Mouse (Mus musculus) CH12.LX (cell line): ENCODE measurements at regions not wholly inside any gene's neighbourhood (a gene's known extent, or its start where the extent isn't known, plus 50 kb on each side); places are given as distances from the start of the nearest gene placed in this dataset.

Source experiments
- DNase-seq: peaks from one replicate; pipeline ENCODE4 v3.0.0-alpha.2; 2013; ENCODE audit errors: extremely low read depth
- H3K27ac ChIP-seq: 2 replicates; pipeline ENCODE4 v1.5.1; 2012; ENCODE audit warnings: low read depth, mild to moderate bottlenecking, control low read depth, moderate library complexity; ENCODE audit not compliant: insufficient read depth
- H3K27me3 ChIP-seq: replicated peaks from 2 replicates; pipeline ENCODE3; 2012; ENCODE audit warnings: inconsistent platforms
- H3K36me3 ChIP-seq, 2 experiments: replicated peaks in 1 of 2; 2 replicates each; pipeline versions ENCODE3 to v1.6.1; 2012; ENCODE audit warnings: inconsistent platforms in 1 of 2, low read length in 1 of 2, mild to moderate bottlenecking in 1 of 2, mixed read lengths in 1 of 2, moderate library complexity in 1 of 2; ENCODE audit not compliant: control insufficient read depth in 1 of 2, insufficient read depth in 1 of 2
- H3K4me1 ChIP-seq, 2 experiments: 2 replicates each; pipeline ENCODE4 v1.6.1; 2012; ENCODE audit warnings: inconsistent platforms in 1 of 2, moderate library complexity in 1 of 2; ENCODE audit not compliant: insufficient read depth in 2 of 2, control insufficient read depth in 1 of 2
- H3K4me2 ChIP-seq: 2 replicates; pipeline ENCODE4 v1.6.1; 2012; ENCODE audit warnings: low read depth, mild to moderate bottlenecking, control low read depth; ENCODE audit not compliant: poor library complexity, insufficient read depth, severe bottlenecking
- H3K4me3 ChIP-seq, 3 experiments: fragments of 150-350 bp in 1 of 3; sonication (generic) in 1 of 3; replicated peaks in 1 of 3; 2 replicates each; pipeline versions ENCODE3 to v1.5.1; 2011 to 2012; ENCODE audit warnings: low read depth in 2 of 3, low read length in 2 of 3, mild to moderate bottlenecking in 2 of 3, moderate library complexity in 2 of 3, control low read depth in 1 of 3, improper control_type of control experiment in 1 of 3, inconsistent platforms in 1 of 3, mixed read lengths in 1 of 3; ENCODE audit not compliant: poor library complexity in 1 of 3
- H3K79me2 ChIP-seq: replicated peaks from 2 replicates; pipeline ENCODE4 v1.6.1; 2012; ENCODE audit warnings: mild to moderate bottlenecking, moderate library complexity; ENCODE audit not compliant: control insufficient read depth, poor library complexity, insufficient read depth, severe bottlenecking; ENCODE audit errors: extremely low read depth
- H3K9ac ChIP-seq: 2 replicates; pipeline ENCODE4 v1.6.1; 2012; ENCODE audit warnings: low read depth, mild to moderate bottlenecking, control low read depth, moderate library complexity; ENCODE audit not compliant: insufficient read depth
- H3K9me3 ChIP-seq: replicated peaks from 2 replicates; pipeline ENCODE3; 2012; ENCODE audit warnings: low read length, inconsistent platforms, mixed read lengths
- CHD1 ChIP-seq: IDR thresholded peaks from 2 replicates; pipeline ENCODE4 v1.6.1; 2012; ENCODE audit warnings: low read depth, low read length, improper control_type of control experiment, inconsistent platforms
- CTCF ChIP-seq, 2 experiments: IDR thresholded peaks in 1 of 2; conservative IDR thresholded peaks in 1 of 2; 2 replicates each; pipeline ENCODE4 v1.5.1; 2011 to 2012; ENCODE audit warnings: low read depth in 2 of 2, low read length in 2 of 2, improper control_type of control experiment in 1 of 2, inconsistent platforms in 1 of 2, mild to moderate bottlenecking in 1 of 2, moderate library complexity in 1 of 2
- E2F4 ChIP-seq: IDR thresholded peaks from 2 replicates; pipeline ENCODE4 v1.6.1; 2011; ENCODE audit warnings: low read depth, low read length, improper control_type of control experiment; ENCODE audit not compliant: insufficient replicate concordance
- ELF1 ChIP-seq: IDR thresholded peaks from 2 replicates; pipeline ENCODE4 v1.6.1; 2014; ENCODE audit warnings: low read depth, mild to moderate bottlenecking, inconsistent platforms, low read length, improper control_type of control experiment
- IRF4 ChIP-seq: IDR thresholded peaks from 2 replicates; pipeline ENCODE4 v1.6.1; 2014; ENCODE audit warnings: low read depth, mild to moderate bottlenecking, inconsistent platforms, low read length, improper control_type of control experiment
- JUN ChIP-seq: IDR thresholded peaks from 2 replicates; pipeline ENCODE4 v1.6.1; 2011; ENCODE audit warnings: low read depth, mild to moderate bottlenecking, low read length, improper control_type of control experiment, moderate library complexity; ENCODE audit not compliant: insufficient read depth
- JUND ChIP-seq: conservative IDR thresholded peaks from 2 replicates; pipeline ENCODE4 v1.6.1; 2011; ENCODE audit warnings: low read depth, low read length, improper control_type of control experiment
- MAFK ChIP-seq: IDR thresholded peaks from 2 replicates; pipeline ENCODE4 v1.6.1; 2011; ENCODE audit warnings: low read length, improper control_type of control experiment; ENCODE audit not compliant: insufficient replicate concordance
- MAX ChIP-seq: IDR thresholded peaks from 2 replicates; pipeline ENCODE4 v1.6.1; 2011; ENCODE audit warnings: low read length, improper control_type of control experiment
- MAZ ChIP-seq: IDR thresholded peaks from 2 replicates; pipeline ENCODE4 v1.6.1; 2012; ENCODE audit warnings: low read depth, mild to moderate bottlenecking, inconsistent platforms, low read length, improper control_type of control experiment, moderate library complexity
- MEF2A ChIP-seq: IDR thresholded peaks from 2 replicates; pipeline ENCODE4 v1.6.1; 2014; ENCODE audit warnings: low read depth, mild to moderate bottlenecking, inconsistent platforms, low read length, improper control_type of control experiment, borderline replicate concordance
- NELFE ChIP-seq: IDR thresholded peaks from 2 replicates; pipeline ENCODE4 v1.6.1; 2011; ENCODE audit warnings: low read depth, low read length, improper control_type of control experiment
- NRF1 ChIP-seq: IDR thresholded peaks from 2 replicates; pipeline ENCODE4 v1.6.1; 2014; ENCODE audit warnings: low read depth, mild to moderate bottlenecking, inconsistent platforms, low read length, improper control_type of control experiment, moderate library complexity
- PAX5 ChIP-seq: IDR thresholded peaks from 2 replicates; pipeline ENCODE4 v1.6.1; 2012; ENCODE audit warnings: low read length, inconsistent platforms, mixed read lengths
- POLR2AphosphoS2 ChIP-seq: IDR thresholded peaks from 2 replicates; pipeline ENCODE4 v1.6.1; 2011; ENCODE audit warnings: low read depth, low read length, improper control_type of control experiment
- RAD21 ChIP-seq: IDR thresholded peaks from 2 replicates; pipeline ENCODE4 v1.6.1; 2011; ENCODE audit warnings: low read depth, mild to moderate bottlenecking, low read length, improper control_type of control experiment, moderate library complexity
- RCOR1 ChIP-seq: conservative IDR thresholded peaks from 2 replicates; pipeline ENCODE4 v1.6.1; 2012; ENCODE audit warnings: low read depth, mild to moderate bottlenecking, inconsistent platforms, low read length, improper control_type of control experiment
- SIN3A ChIP-seq: IDR thresholded peaks from 2 replicates; pipeline ENCODE4 v1.6.1; 2012; ENCODE audit warnings: low read length, improper control_type of control experiment, inconsistent platforms
- UBTF ChIP-seq: IDR thresholded peaks from 2 replicates; pipeline ENCODE4 v1.6.1; 2012; ENCODE audit warnings: low read depth, mild to moderate bottlenecking, inconsistent platforms, low read length, improper control_type of control experiment, moderate library complexity
- USF2 ChIP-seq: conservative IDR thresholded peaks from 2 replicates; pipeline ENCODE4 v1.6.1; 2011; ENCODE audit warnings: low read depth, low read length, improper control_type of control experiment
- ZKSCAN1 ChIP-seq: IDR thresholded peaks from 2 replicates; pipeline ENCODE4 v1.6.1; 2012; ENCODE audit warnings: low read depth, inconsistent platforms, low read length, improper control_type of control experiment, borderline replicate concordance
- ZNF384 ChIP-seq: IDR thresholded peaks from 2 replicates; pipeline ENCODE4 v1.6.1; 2012; ENCODE audit warnings: low read depth, low read length, improper control_type of control experiment, inconsistent platforms
- dilution Hi-C: fragments of 300-500 bp; cut with MboI; formaldehyde crosslinking; loops from 2 replicates; pipeline ENCODE4 v1.14.3; 2020; ENCODE audit warnings: low sequenced_read_pairs; ENCODE audit not compliant: extremely low pct_unique_long_range_greater_than_20kb, extremely low pct_ligation_motif_present
- in situ Hi-C: fragments of 300-500 bp; cut with MboI; formaldehyde crosslinking; loops from 3 replicates; pipeline ENCODE4 v1.14.3; 2019; ENCODE audit warnings: low sequenced_read_pairs, low pct_ligation_motif_present, low pct_unique_long_range_greater_than_20kb, mixed read lengths

- TF ChIP-seq NRF1 (no peak), E2F4 (no peak), PAX5 (no peak), RCOR1 (no peak), JUN (no peak), MAFK (no peak), USF2 (no peak), ZKSCAN1 (no peak), MAZ (no peak), JUND (no peak), IRF4 (no peak), POLR2AphosphoS2 (no peak), RAD21 (no peak), MEF2A (no peak), CHD1 (no peak), ELF1 (no peak), CTCF (conservative IDR thresholded peaks at IDR 0.05 in 1 of 2, IDR thresholded peaks at IDR 0.05 in 1 of 2; ENCODE audit: low read depth in 2 of 2, low read length in 2 of 2) (no peak), MAX (no peak), SIN3A (no peak)
- Histone ChIP-seq H3K79me2 (no peaks in the 10 kb centered on the region), H3K4me3 (no peak overlapping the region), H3K27me3 (no peaks in the 10 kb centered on the region), H3K27ac (no peak overlapping the region), H3K36me3 (no peaks in the 10 kb centered on the region), H3K4me1 (no peaks in the 10 kb centered on the region), H3K9me3 (no peaks in the 10 kb centered on the region), H3K4me2 (no peak overlapping the region), H3K9ac (no peak overlapping the region)
- no peak for DNase-seq
- dilution Hi-C loops (no loop called here), in situ Hi-C loops (no loop called here)
Observed at GRCm38 (mm10) chr1:94969543-94969942, 343.9 kb upstream of the Fam174a start.

- TF ChIP-seq ZNF384 (no peak), MAFK (no peak), NELFE (no peak), USF2 (no peak), RAD21 (no peak), JUN (no peak), UBTF (no peak), ELF1 (no peak), IRF4 (no peak)
- TF ChIP-seq, all 38 proteins: peak for 0
- H3K27ac ChIP-seq, result no peak overlapping the region
- no peak overlapping the region for H3K9ac ChIP-seq
- no peaks in the 10 kb centered on the region for H3K4me1 ChIP-seq
- dilution Hi-C loops, result no loop called here
- no peak overlapping the region for H3K4me3 ChIP-seq
- H3K36me3 ChIP-seq, result no peaks in the 10 kb centered on the region
- in situ Hi-C loops, result no loop called here
- no peaks in the 10 kb centered on the region for H3K79me2 ChIP-seq
- H3K4me2 ChIP-seq, result no peak overlapping the region
- no peak for DNase-seq
- no peaks in the 10 kb centered on the region for H3K27me3 ChIP-seq
- H3K9me3 ChIP-seq, result no peaks in the 10 kb centered on the region
Observed at GRCm38 (mm10) chr1:94970103-94970759, 343.2 kb upstream of the Fam174a start.
